Mouse (Mus musculus) regulatory T cell (primary cell): ENCODE measurements at regions not wholly inside any gene's neighbourhood (a gene's known extent, or its start where the extent isn't known, plus 50 kb on each side); places are given as distances from the start of the nearest gene placed in this dataset.

ENCODE experiments used
- in situ Hi-C: fragments of 300-600 bp; cut with MboI, MseI; formaldehyde crosslinking; loops from one replicate; pipeline ENCODE4 v1.15.1; 2025; ENCODE audit warnings: high pct_unique_total_duplicates

GRCm38 (mm10) chr14:99709764-99710163 is 411.3 kb downstream of the Klf5 start:
- in situ Hi-C loops, result no loop called here

GRCm38 (mm10) chr14:99710656-99711177 is 412.2 kb downstream of the Klf5 start:
- in situ Hi-C loops, result no loop called here

- in situ Hi-C loops, result no loop called here
These were observed 414.1 kb downstream of the Klf5 start for GRCm38 (mm10) chr14:99712624-99713023.

- in situ Hi-C loops, result no loop called here
These were observed 414.8 kb downstream of the Klf5 start for GRCm38 (mm10) chr14:99713069-99713830.

GRCm38 (mm10) chr14:99733474-99734199 is 435.1 kb downstream of the Klf5 start:
- in situ Hi-C loops, result no loop called here

- in situ Hi-C loops, result no loop called here
These were observed 435.7 kb downstream of the Klf5 start for GRCm38 (mm10) chr14:99734200-99734567.

- in situ Hi-C loops, result no loop called here
These were observed 445.3 kb downstream of the Klf5 start for GRCm38 (mm10) chr14:99743625-99744297.

- in situ Hi-C loops, result no loop called here
These were observed 446.7 kb downstream of the Klf5 start for GRCm38 (mm10) chr14:99745209-99745608.

GRCm38 (mm10) chr14:99748166-99748565 is 449.7 kb downstream of the Klf5 start:
- in situ Hi-C loops, result no loop called here

- in situ Hi-C loops, result no loop called here
These were observed 451.1 kb downstream of the Klf5 start for GRCm38 (mm10) chr14:99749308-99750305.

- in situ Hi-C loops, result no loop called here
These were observed 459.6 kb downstream of the Klf5 start for GRCm38 (mm10) chr14:99758045-99758444.

- in situ Hi-C loops, result no loop called here
These were observed 464.8 kb downstream of the Klf5 start for GRCm38 (mm10) chr14:99763336-99763735.

- in situ Hi-C loops, result no loop called here
These were observed 472.5 kb downstream of the Klf5 start for GRCm38 (mm10) chr14:99771009-99771408.

- in situ Hi-C loops, result no loop called here
These were observed 474.4 kb downstream of the Klf5 start for GRCm38 (mm10) chr14:99772774-99773423.

- in situ Hi-C loops, result no loop called here
These were observed 480.0 kb downstream of the Klf5 start for GRCm38 (mm10) chr14:99778477-99778876.

GRCm38 (mm10) chr14:99778957-99779356 is 480.5 kb downstream of the Klf5 start:
- in situ Hi-C loops, result no loop called here

GRCm38 (mm10) chr14:99783646-99784045 is 485.2 kb downstream of the Klf5 start:
- in situ Hi-C loops, result no loop called here

- in situ Hi-C loops, result no loop called here
These were observed 486.6 kb downstream of the Klf5 start for GRCm38 (mm10) chr14:99785106-99785505.

GRCm38 (mm10) chr14:99786367-99786766 is 487.9 kb downstream of the Klf5 start:
- in situ Hi-C loops, result no loop called here

GRCm38 (mm10) chr14:99788185-99788584 is 489.7 kb downstream of the Klf5 start:
- in situ Hi-C loops, result no loop called here

GRCm38 (mm10) chr14:99796293-99796692 is 488.2 kb downstream of the Klf12 start:
- in situ Hi-C loops, result no loop called here
